ENCODE assay signal across 22 mouse cellular contexts in genomic region chr1:168478829-168479228, GRCm38 (mm10). TPM values are rescaled to one million over a fixed set of nuclear protein-coding genes. Genes with fewer than 3 reads are reported as not detected.
DNase-seq lines count a peak whose midpoint lies in the region; ATAC-seq and TF ChIP-seq lines count a peak whose summit lies in the region.
"Had no signal": no experiment of that assay in that cellular context is flagged by ENCODE, and none has a peak within 500 bp of the region (broad histone marks: within the 10 kb centered on the region; RNA-seq: fewer than 3 reads in every experiment).

No protein-coding gene starts in this region.

- no peak overlapping the region for H3K9ac ChIP-seq in intestine, embryonic 16.5 days (ENCODE audit: low read depth, low read length)
- H3K9ac ChIP-seq: embryonic facial prominence, embryonic 12.5 days; hindbrain, embryonic 12.5 days; liver, embryonic 15.5 days; neural tube, embryonic 13.5 days had no signal

- TF ChIP-seq CTCF in gastrocnemius, adult 2 months (IDR thresholded peaks at IDR 0.05), result peak; percentile 26; the same call in 1 of the 2 replicates

- no peak overlapping the region for H3K27ac ChIP-seq in gastrocnemius, adult 2 months
- H3K27ac ChIP-seq in intestine, embryonic 16.5 days (ENCODE audit: low read length), result no peak overlapping the region
- H3K27ac ChIP-seq: embryonic facial prominence, embryonic 12.5 days; hindbrain, embryonic 12.5 days; liver, embryonic 15.5 days; midbrain, embryonic 10.5 days; neural tube, embryonic 13.5 days had no signal

- 75% methylated on average over 2 of the region's 2 CpGs for WGBS in intestine, embryonic 16.5 days

- no peak for DNase-seq in gastrocnemius, adult 2 months
- DNase-seq in gastrocnemius, postnatal 14 days, result no peak
- DNase-seq in lung, adult 18-20 months, result peak; percentile 6 to 16
- no peak for DNase-seq in lung, postnatal 4 days
- peak; percentile 25 for DNase-seq in ES-CJ7 (ENCODE audit: low read depth, low spot score)
- no peak for DNase-seq in thymus, postnatal 0 days (ENCODE audit: low spot score)
- DNase-seq: cerebellum, adult 2 months; cerebellum, postnatal 36 days; gastrocnemius, postnatal 36 days; kidney, adult 8-10 months; right cerebral cortex, postnatal 25 days had no signal

- intact Hi-C loops in gastrocnemius, adult 2 months (cut with DNase I), result loop anchor here (5.0 kb wide), 3 partner anchors 47 to 228 kb away; partner anchors contain the start of gene Pbx1
- intact Hi-C loops in gastrocnemius, postnatal 14 days (cut with DNase I; ENCODE audit: low total_unique reads), result no loop called here

- H3K4me2 ChIP-seq in intestine, embryonic 16.5 days (ENCODE audit: low read depth, low read length), result no peak overlapping the region
- H3K4me2 ChIP-seq: embryonic facial prominence, embryonic 12.5 days; hindbrain, embryonic 12.5 days; liver, embryonic 15.5 days; neural tube, embryonic 13.5 days had no signal

- H3K4me1 ChIP-seq in intestine, embryonic 16.5 days (ENCODE audit: control insufficient read depth, insufficient read depth, low read length), result 0 out of 2 replicates have a peak, but pooled peaks cover 3% of the 10 kb centered on the region
- H3K4me1 ChIP-seq: liver, embryonic 15.5 days had no signal

- no peaks in the 10 kb centered on the region for H3K9me3 ChIP-seq in intestine, embryonic 16.5 days (ENCODE audit: control insufficient read depth, low read length)
- H3K9me3 ChIP-seq: embryonic facial prominence, embryonic 12.5 days; heart, embryonic 10.5 days; hindbrain, embryonic 12.5 days; liver, embryonic 15.5 days; midbrain, embryonic 10.5 days; neural tube, embryonic 13.5 days had no signal

- H3K36me3 ChIP-seq in intestine, embryonic 16.5 days (ENCODE audit: control insufficient read depth, insufficient read depth, low read length), result no peaks in the 10 kb centered on the region
- H3K36me3 ChIP-seq: embryonic facial prominence, embryonic 12.5 days; heart, embryonic 10.5 days; hindbrain, embryonic 12.5 days; liver, embryonic 15.5 days; midbrain, embryonic 10.5 days; neural tube, embryonic 13.5 days had no signal

- ATAC-seq in megakaryocyte, adult 5-6 weeks (ENCODE audit: poor library complexity, severe bottlenecking), result peak; percentile 82
- no peak for ATAC-seq in intestine, embryonic 16.5 days
- ATAC-seq: forebrain, embryonic 14.5 days had no signal

- no peak overlapping the region for H3K4me3 ChIP-seq in gastrocnemius, adult 2 months
- H3K4me3 ChIP-seq in intestine, embryonic 16.5 days (ENCODE audit: low read length), result no peak overlapping the region
- H3K4me3 ChIP-seq: embryonic facial prominence, embryonic 12.5 days; erythroblast, embryonic 14.5 days; heart, embryonic 10.5 days; hindbrain, embryonic 12.5 days; liver, embryonic 15.5 days; midbrain, embryonic 10.5 days; neural tube, embryonic 13.5 days had no signal

- H3K27me3 ChIP-seq in intestine, embryonic 16.5 days (replicated peaks; ENCODE audit: control insufficient read depth, insufficient read depth, low read length), result no peaks in the 10 kb centered on the region
- H3K27me3 ChIP-seq: CH12.LX; embryonic facial prominence, embryonic 12.5 days; hindbrain, embryonic 12.5 days; liver, embryonic 15.5 days; neural tube, embryonic 13.5 days had no signal

RNA-seq across cellular contexts. Expression of gene Pbx1, which starts 46.8 kb away (rescaled TPM):
- 10 to 100 TPM; 16.9 to 29.3 TPM for total RNA-seq in gastrocnemius, adult 2 months (2021)
- total RNA-seq in gastrocnemius, postnatal 14 days (2021), result 10 to 100 TPM; 20.3 to 23.0 TPM
- 11.6 and 14.0 TPM in 2 replicates for total RNA-seq in megakaryocyte, adult 5-6 weeks (2015)
- 11.2 and 17.6 TPM in 2 replicates for total RNA-seq in megakaryocyte, adult 5-6 weeks (2017)
- 4.6 and 5.8 TPM in 2 replicates for polyA plus RNA-seq in thymus, postnatal 0 days (2015; fragmentation: Nextera tagmentation; extraction: Ambion mirVana)
- 16.4 and 17.2 TPM in 2 replicates for polyA plus RNA-seq in intestine, embryonic 16.5 days (2015; fragmentation: Nextera tagmentation; extraction: Ambion mirVana)
- total RNA-seq: CH12.LX had no signal

Comparison
In these comparisons a context has a peak if more than half of its experiments do, and no peak if none do; other contexts are left out.
1. DNase-seq: peak in lung, adult 18-20 months (2 of 2) and ES-CJ7 (single experiment); none in gastrocnemius, adult 2 months (single experiment), gastrocnemius, postnatal 14 days (single experiment), lung, postnatal 4 days (0 of 2) and thymus, postnatal 0 days (single experiment).